Mouse (Mus musculus) testis, adult 2 months (tissue): ENCODE data around the gene Ccnt1.

ENCODE experiments used
- CTCF ChIP-seq: fragments of 200-500 bp; IDR thresholded peaks from 2 replicates; pipeline ENCODE4 v1.5.1; 2012; ENCODE audit warnings: low read depth, mild to moderate bottlenecking, inconsistent platforms, low read length, moderate library complexity; ENCODE audit not compliant: control insufficient read depth, insufficient read depth, insufficient replicate concordance
- POLR2A ChIP-seq: fragments of 200-500 bp; IDR thresholded peaks from 2 replicates; pipeline ENCODE4 v1.6.1; 2012; ENCODE audit warnings: low read depth, mild to moderate bottlenecking, inconsistent platforms, low read length, moderate library complexity; ENCODE audit not compliant: control insufficient read depth

DNA sequence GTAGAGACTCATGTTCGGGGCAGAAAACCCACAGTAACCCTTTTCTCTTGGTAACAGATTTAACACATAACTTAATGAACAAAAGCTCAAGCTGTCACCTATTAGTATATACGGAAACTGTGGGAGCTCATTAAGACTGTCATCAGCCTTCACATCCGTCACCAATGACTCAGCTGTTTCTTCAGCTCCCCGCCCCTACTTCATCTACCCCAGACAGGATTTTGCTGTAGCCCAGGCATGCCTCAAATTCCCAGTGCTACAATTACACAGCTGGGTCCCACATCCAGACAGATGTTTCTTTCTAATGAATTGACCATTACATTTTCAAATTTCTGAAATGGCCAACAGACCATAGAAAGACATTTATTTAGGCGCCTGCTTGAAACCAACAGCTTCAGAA, 44.7 kb downstream of the Ccnt1 start:
- TF ChIP-seq CTCF, result no peak
- TF ChIP-seq POLR2A, result no peak
